Mouse (Mus musculus): ENCODE measurements around the gene Tnpo2. TPM values are rescaled to one million over a fixed set of nuclear protein-coding genes. Genes with fewer than 3 reads are reported as not detected.

Tnpo2 gene
- total RNA-seq, 2 experiments from 2014 or later = 29.3 to 29.7 TPM

DNA sequence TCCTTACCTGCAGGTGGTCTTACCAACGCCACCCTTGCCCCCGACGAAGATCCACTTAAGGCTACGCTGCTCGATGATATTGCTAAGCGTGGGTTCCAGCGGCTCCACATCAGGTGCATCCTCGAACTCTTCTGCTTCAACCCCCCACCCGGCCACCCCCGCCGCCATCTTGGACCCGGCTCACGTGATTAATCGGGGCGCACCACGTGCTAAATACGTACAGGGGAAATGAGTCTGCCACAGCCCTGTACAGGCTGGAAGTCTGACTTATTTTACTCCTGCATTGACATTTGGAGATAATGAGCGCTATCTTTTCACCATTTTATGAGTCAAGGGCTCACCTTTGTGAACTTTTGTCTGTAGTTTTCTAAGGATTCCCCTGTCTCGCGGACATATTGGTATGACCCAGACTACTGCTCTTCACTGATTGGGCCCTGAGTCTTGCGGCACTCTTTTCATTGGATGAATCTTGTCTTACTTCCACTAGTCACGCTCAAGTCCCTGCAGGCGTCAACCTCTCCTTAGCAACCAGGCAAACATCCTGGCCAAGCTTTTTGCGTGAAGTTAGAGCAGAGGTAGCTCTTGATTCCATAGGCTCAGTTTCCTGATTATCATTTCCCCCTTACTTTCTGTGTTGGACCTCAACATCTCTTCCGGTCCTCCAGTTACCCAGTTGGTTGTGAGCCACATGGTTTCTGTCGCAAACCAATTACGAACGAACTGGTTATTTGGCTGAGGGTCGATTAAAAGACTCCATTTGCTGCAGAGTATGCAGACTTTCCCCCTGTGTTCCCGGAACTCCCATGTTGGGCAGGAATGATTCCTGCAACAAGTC, 11.4 kb upstream of the Tnpo2 start, which contains the start of gene Asna1:
TSS of gene Asna1 (minus strand) at position 184 of the 835 bp plus-strand sequence.
- intact Hi-C loops (cut with DNase I) = no loop called here

DNA sequence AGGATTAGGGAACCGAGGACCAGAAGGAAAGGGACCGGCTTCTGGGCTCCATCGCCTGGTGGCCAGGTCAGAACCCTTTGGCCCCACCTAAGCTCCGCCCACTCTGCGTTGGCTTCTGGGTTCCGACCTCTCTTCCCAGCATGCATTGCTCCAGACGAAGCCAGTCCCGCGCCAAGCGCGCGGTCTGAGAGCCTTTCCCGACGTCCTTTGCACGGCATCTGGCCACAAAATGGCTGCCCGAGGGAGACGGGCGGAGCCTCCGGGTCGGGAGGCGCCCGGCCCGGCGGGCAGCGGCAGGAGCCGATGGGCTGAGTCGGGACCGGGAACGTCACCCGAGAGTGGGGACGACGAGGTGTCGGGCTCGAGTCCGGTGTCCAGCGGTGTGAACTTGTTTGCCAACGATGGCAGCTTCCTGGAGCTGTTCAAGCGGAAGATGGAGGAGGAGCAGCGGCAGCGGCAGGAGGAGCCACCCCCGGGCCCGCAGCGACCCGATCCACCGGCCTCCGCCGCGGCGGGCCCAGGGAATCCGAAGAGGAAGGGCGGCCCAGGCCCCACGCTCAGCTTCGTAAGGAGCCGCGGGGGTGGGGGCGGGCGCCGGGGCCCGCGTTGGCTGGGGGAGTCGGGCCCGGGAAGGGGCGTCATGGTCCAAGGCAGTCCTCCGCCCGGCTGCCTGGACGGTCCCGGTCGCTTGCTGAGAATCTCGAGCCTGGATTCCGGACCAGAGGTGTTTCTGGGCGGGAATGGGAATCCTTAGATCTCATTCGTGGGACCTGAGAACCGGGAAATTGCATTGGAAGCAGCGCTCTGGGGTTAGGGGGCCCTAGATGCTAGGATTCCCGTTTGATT, 9.8 kb upstream of the Tnpo2 start, which contains the start of gene Trir:
TSS of gene Trir (plus strand) at position 154 of the 846 bp plus-strand sequence.
- intact Hi-C loops (cut with DNase I) = no loop called here
- DNase-seq = peak; percentile 95 to 97

More for the DNA sequence above, 11.4 kb upstream of the Tnpo2 start, which contains the start of gene Asna1:
- peak; percentile 72 for DNase-seq

DNA sequence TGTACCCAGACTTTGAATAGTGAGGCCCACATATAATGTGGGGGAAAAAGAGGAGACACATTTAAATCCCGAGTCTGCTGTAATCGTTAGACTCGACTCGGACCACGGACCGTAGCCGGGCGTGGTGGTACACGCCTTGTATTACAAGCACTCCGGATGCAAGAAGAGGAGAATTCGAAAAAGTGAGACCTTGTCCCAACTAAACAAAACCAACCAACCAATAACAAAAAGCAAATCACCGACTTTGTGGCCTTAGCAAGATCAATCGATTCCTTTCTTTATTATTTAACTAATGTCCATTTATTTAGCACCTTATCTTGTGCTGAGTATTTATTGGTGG, 9.2 kb upstream of the Tnpo2 start:
- intact Hi-C loops (cut with DNase I) = no loop called here
- DNase-seq = no peak

DNA sequence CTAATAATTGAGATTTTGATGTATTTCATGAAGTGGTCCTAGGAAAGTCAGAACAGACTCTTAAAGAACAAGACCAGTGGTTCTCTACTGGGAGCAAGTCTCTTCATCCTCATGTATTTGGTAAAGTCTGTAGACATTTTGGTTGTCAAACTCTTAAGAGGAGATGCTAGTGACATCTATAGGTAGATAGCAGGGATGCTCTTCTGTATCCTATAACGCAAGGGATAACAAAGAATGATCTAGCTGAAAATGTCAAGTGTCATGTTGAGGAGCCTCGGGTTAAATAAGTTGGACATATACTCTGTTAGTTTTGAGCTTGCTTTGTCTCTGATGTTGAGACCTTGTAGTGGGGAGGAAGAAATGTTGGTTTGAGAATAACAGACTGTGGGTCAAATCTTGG, 8.8 kb upstream of the Tnpo2 start:
- intact Hi-C loops (cut with DNase I) = no loop called here
- DNase-seq = no peak

DNA sequence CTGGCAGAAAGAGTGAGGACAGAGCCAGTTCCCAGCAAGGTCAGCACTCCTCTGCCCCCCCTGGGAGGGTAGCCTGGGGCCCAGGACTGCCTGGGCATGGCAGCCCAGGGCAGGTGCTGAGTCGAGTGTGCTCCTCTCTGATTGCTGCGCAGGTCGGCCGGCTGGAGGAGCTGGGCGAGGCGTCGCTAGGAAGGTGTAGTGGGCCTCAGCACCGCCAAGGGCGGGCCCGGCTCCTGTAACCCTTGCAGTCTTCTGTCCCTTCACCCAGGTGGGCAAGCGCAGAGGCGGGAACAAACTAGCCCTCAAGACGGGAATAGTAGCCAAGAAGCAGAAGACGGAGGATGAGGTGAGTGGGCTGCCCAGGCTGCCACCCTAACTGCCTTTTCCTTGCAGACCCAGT, 7.4 kb upstream of the Tnpo2 start:
- DNase-seq = no peak
- intact Hi-C loops (cut with DNase I) = no loop called here

DNA sequence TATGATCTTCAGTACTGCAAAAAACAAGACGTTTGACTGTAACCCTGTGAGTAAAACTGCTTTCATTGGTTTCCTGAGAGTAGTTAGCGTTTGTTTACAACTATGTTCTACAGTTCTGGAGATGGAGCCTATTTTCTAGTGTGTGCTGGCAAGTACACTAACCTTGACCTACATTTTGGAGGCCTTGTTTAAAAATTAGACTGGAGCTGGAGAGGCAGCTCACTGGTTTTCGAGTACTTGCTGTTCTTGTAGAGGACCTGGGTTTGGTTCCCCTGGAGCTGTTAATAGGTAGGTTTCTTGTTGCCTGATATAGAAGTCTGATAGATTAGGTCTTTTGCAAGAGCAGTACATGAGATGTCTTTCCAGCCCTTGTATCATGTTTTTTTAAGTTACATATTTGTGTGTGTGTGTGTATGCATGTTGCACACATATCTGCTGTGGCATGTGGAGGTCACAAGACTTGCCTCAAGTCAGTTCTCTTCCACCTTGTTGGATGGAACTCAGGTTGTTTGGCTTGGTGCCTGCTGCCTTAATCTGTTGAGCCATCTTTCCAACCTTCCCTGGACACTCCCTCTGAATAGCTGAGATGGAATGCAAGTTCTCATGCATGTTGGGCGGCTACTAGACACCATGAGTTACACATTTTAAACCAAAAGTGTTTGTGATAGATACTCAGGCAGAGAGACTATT, 3.9 kb upstream of the Tnpo2 start:
- intact Hi-C loops (cut with DNase I) = no loop called here
- no peak for DNase-seq

DNA sequence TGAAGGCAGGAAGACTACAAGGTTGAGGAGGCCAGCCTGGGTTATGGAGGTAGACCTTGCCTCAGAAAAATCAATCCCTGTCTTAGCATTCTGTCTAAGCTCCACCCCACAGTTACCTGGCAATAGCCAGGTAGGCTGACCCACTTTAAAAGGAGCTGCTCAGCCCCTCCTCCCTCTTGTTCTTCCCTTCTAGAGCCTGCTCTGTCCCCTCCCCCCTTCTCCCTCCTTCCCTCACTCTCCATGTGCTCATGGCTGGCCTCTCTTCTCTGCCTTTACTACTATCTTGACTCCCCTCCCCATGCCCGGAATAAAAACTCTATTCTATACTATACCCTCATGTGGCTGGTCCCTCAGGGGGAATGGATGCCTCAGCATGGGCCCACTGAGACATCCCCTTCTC, 2.8 kb upstream of the Tnpo2 start:
- intact Hi-C loops (cut with DNase I) = no loop called here

DNA sequence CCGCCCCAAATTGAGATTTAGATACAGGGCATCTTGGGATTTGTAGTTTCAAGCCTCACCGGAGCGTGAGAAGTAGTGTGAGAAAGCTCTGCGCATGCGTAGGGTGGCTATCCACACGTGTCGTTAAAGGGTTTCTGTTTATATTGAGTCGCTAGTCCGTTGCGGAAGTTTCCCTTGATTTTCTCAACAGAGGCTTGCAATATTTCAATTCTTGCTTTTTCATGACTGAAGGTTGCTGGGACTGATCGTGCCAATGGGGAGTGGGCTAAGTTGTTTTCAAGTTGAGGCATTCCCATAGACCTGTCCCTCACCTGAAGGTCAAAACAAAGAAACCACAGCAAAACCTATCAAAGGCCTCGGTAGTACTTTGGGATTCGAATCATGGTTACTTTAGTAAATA, 2.0 kb upstream of the Tnpo2 start:
- peak in 1 of 2 experiments; percentile 63 for DNase-seq
- intact Hi-C loops (cut with DNase I) = no loop called here

More for the DNA sequence above, 2.8 kb upstream of the Tnpo2 start:
- DNase-seq = no peak

DNA sequence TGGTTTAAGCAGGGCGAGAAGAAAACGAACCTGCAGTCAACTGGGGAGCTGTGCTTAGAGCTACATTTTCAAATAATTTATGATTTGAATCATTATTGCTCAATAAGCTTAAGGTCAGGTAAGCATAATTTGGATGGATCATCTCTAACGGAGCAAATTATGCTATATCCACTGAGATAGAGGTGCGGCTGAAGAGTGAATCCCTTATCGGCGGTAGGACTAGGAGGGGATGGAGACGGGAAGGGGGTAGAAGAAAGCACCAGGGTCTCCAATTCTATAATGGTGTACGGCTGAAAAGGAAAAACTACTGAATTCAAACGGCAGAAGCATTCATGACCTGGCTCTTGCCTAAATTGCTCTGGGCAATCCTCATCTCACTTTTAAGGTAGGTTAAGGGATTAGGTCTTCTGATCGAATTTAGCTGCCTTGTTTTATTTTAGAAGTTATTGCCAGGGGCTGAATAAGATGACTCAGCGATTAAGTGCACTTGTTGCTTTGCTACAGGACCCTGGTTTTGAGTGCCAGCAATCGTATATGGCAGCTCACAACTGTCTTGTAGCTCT, 1.5 kb upstream of the Tnpo2 start:
- intact Hi-C loops (cut with DNase I) = no loop called here
- DNase-seq = no peak

DNA sequence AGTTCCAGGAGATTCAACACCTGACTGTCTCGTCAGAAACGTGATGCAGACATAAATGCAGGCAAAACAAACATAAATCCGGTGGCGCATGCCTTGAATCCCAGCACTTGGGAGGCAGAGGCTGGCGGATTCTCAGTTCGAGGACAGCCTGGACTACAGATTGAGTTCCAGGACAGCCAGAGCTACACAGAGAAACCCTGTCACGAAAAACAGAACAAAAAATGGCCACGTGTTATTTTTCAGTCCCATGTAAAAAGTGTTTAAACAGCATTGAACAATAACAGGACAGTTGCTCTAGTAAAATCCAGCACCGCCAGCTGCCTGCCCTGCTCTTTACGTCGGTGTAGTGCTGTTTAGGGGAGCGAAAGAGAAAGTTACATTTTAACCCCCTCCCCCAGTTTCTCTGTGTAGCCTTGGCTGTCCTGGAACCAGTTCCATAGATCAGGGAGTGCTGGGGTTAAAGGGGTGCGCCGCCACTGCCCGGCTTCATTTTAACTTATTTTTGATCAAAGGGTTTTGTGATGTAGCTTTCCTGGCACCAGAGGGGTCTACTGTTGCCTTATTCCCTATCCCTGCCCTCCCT, 896 bp upstream of the Tnpo2 start:
- intact Hi-C loops (cut with DNase I) = no loop called here
- no peak for DNase-seq

DNA sequence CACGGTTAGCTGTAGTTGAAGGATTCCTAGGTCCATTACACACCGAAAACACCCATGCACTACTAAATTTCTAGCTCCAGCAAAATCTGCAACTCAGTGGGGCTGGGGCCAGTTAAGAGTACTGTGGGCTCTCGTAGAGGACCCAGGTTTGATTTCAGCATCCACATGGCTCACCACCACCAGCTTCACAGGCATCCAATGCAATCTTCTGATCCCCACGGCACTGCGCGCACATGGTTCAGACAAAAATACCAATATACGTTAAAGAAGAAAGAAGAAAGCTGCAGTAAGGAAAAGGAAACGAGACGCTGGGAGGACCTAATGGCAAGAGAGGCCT, 366 bp upstream of the Tnpo2 start:
- no peak for DNase-seq
- intact Hi-C loops (cut with DNase I) = no loop called here

DNA sequence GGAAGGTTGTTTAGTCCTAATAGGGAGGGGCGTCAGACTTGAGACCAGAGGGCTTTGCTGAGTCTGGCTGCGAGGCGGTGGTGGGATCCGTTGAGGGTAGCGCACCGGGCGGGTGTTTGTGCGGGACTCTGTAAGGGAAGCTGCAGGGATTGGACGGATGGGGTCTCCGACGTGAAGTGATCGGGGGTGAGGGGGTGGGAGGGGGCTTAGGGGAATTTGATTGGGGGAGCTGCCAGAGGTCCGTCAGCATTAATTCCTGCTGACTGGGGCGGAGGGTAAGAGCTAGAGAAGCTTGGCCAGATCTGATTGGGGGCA, 608 bp downstream of the Tnpo2 start:
- DNase-seq = no peak
- intact Hi-C loops (cut with DNase I) = no loop called here

DNA sequence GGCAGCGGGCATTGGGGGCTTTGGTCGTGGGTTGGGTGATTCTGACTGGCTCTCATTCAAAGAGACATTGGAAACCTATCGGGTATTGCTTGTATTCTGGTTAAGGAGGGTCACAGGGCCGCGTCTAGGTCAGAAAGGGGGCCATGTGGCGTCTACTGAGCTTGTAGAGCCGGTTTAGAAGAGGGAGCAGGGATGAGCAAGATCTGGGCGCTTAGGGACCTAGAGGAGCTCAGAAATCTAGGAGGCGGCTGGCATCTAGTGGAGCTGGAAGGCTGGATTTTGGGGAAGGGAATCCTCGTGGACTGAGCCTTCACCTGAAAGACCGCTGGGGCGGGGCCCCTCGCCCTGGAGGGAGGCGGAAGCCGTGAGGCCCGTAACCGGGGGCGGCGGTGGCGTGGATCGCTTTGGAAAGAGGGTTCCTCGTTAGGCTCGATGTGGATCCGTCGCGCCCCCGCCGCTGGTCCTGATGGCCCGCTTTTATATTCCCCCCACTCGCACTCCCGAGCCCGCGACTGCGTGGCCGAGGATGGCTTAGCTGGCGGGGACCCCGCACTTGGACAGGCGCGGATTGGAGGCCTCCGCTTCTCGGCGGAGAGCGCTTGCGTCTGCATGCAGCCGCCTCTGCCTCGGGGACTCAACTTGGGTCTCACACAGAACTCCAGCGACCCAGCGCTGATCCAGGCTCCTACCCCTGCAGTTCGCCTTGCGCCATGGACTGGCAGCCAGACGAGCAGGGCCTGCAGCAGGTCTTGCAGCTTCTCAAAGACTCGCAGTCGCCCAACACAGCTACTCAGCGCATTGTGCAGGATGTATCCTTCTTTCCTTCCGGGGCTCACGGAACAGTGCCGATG, 1.2 kb downstream of the Tnpo2 start:
- peak in 1 of 2 experiments; percentile 34 for DNase-seq
- intact Hi-C loops (cut with DNase I) = no loop called here

DNA sequence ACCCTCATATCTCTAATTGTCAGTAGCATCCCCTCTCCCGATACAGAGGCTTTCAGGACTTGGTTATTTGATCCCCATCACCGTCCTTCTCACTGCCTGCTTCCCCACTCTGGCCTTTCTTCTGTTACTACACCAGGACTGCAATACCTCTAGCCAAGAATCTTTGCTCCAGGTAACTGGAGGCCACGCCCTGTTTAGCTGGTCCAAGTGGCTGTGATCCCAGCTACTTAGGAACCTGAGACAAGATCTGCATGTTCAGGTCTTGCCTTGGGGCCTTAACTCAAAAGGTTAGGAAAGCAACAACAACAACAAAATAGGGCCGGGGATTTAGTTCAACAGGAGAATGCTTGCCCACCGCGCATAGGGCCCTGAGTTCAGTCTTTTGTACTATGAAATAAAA, 6.9 kb downstream of the Tnpo2 start:
- intact Hi-C loops (cut with DNase I) = no loop called here
- no peak for DNase-seq

DNA sequence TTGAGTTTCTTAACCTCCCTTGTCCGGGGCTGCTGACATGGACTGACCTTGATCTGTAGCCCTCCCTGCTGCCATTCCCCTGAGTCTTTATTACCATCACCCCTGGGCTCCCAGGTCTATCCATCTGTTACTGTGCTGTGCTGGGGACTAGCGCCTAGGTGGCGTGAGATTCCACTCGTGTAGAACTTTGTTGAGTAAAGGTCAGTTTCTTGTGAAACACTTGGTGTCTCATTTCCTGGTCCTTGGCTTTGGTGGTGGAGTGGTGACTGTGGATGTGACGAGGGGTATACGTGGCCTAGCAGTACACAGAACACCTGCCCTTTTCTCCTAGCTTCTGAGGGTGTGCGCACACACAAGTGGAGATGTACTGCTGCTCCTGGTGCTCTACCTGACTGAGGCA, 20.7 kb downstream of the Tnpo2 start:
- intact Hi-C loops (cut with DNase I) = no loop called here
- DNase-seq = no peak

DNA sequence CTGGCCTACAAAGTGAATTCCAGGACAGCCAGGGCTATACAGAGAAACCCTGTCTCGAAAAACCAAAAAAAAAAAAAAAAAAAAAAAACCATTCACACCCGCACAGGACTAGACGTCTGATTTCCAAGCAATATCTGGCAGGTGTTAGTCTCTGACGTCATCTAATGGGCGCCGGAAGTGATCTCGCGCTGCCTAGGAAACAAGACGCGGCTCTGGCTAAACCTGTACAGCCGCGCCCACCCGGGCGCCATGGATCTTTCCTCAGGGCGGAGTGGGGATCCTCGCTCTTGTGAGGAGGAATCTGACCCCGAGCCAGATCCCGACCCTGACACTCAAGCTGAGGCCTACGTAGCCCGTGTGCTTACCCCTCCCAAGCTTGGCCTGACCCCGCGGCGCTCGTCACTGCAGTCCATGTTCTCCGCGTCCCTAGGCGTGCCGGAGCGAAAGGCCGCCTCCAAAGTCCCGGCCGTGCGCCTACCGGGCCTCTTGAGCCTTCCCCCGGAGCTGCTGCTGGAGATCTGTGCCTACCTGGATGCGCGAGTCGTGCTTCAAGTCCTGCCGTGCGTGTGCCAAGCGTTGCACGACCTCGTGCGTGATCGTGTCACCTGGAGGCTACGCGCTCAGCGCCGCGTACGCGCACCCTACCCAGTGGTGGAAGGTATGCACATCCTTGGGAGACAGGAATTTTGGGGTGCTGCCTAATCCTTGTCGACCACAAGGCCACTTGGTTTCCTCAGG, 23.3 kb downstream of the Tnpo2 start, which contains the start of gene Fbxw9:
TSS of gene Fbxw9 (plus strand) at position 177 of the 738 bp plus-strand sequence.
- peak; percentile 76 to 81 for DNase-seq

DNA sequence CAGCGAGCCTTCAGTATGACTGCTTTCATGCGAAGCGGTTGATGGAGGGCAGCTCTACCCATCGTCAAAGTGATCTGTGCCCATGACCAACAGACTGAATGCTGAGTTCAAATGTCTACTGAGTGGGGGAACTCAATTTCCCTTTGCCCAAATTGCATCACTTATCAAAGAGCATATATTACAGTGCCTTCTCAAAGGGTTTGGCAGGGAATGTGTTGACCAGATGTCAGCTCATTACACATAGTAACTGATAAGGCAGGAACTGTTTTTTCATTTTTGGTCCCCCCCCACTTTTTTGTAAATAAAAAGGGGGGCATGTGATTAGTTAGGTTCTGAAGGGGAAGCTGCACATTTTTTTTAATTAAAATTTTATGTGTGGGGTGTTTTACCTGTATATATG, 25.9 kb downstream of the Tnpo2 start:
- no peak for DNase-seq
- intact Hi-C loops (cut with DNase I) = no loop called here

More for the DNA sequence above, 23.3 kb downstream of the Tnpo2 start, which contains the start of gene Fbxw9:
- intact Hi-C loops (cut with DNase I) = no loop called here

DNA sequence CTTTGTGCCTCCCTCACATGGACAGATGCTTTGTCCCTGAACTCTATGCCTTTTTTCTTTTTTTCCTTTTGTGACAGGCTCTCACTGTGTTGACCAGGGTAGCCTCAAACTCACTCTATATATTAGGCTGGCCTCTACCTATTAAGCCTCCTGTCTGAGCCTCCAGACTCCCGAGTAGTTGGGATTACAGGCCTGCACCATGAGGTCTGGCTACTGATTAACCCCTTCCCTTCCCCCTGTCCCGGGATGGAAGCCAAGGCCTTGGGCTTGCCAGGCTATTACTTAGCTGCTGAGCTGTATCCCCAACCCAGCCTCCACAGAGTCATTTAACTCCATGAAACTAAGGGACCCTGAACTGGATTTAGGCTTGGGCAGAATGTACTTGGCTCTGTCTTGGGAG, 28.5 kb downstream of the Tnpo2 start:
- intact Hi-C loops (cut with DNase I) = no loop called here
- no peak for DNase-seq

DNA sequence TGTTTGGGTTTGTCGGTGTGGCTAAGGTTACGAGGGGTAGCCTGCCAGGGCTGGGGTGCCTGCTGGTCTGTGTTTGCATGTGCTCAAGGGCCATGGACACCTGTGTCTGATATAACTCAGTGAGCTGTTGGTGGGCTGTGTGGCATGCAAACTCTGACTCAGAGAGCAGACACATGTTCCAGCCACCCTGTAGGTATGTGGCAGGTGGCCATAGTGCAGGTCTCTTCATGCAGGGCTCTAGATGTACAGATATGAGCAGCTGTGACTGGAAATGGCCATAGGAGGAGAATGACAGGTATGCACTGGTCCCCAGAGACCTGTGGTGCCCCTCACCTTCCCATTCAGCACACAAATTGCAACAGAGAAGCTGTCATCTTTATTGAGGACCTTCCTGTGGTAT, 30.4 kb downstream of the Tnpo2 start:
- intact Hi-C loops (cut with DNase I) = no loop called here
- no peak for DNase-seq
